Mouse (Mus musculus) central nervous system, embryonic 14 days (tissue): ENCODE results near the gene Cavin2. TPM values are rescaled to one million over a fixed set of nuclear protein-coding genes. Genes with fewer than 3 reads are reported as not detected.

Experiments
- polyA plus RNA-seq: library from polyadenylated mRNA; depleted of rRNA; stranded (reverse); fragments of >200 nt; gene quantifications from 2 replicates; pipeline ENCODE4 v1.2.3, GENCODE M21; 2012; rRNA removed

Cavin2 gene
- polyA plus RNA-seq: 3.5 and 7.8 TPM in 2 replicates

DNA sequence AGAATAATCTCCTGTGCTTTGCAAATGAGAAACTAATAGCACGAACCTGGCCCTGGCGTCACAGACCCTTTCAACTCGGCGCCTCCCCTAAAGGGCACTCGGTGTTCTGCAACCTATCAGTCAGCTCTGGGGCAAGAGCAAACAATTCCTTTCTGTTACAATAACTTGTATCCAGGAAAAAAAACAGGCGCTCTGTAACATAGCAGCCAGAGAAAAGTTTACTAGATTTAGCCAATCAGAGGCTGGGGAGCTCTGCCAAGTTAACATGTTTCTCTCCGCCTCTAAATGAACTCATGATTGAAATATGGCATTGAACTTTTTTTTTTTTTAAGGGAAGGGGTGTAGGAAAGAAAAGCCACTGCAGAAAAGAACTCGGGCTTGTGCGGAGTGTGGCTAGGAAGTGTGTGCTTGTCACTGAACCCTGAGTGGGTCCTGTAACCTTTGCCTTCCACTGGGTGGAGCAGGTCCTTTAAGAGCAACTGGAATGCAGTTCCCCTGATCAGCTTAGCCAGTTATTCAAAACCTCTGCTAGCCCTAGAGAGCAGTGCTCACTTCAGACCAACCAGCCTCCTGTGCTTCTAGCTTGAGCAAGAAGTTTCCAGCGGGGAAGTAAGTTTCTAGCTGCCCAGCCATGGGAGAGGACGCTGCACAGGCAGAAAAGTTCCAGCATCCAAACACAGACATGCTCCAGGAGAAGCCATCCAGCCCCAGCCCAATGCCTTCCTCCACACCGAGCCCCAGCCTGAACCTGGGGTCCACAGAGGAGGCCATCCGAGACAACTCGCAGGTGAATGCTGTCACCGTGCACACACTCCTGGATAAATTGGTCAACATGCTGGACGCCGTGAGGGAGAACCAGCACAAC is at the start of gene Cavin2:
TSS of gene Cavin2 (plus strand) at position 372 of the 865 bp plus-strand sequence.

Other genes with a start within 250 kb of the Cavin2 start
- gene Nabp1, start 189.3 kb downstream of the Cavin2 start, polyA plus RNA-seq: 7.0 and 7.8 TPM in 2 replicates